Mouse (Mus musculus) lung, embryonic 15.5 days (tissue): ENCODE data around the gene Eef1a1. TPM values are rescaled to one million over a fixed set of nuclear protein-coding genes. Genes with fewer than 3 reads are reported as not detected.
"Not testable (repeated sequence)": the region's sequence is repeated elsewhere in the genome, so short reads cannot be mapped to it uniquely, and the experiment has no call there.

Experiments
- ATAC-seq: fragments of 200-750 bp; cut with Nextera tagmentation; 2 replicates; pipeline ENCODE4 v1.8.0; 2017; ENCODE audit warnings: moderate number of reproducible peaks, borderline replicate concordance; ENCODE audit not compliant: low FRiP score, low TSS enrichment; ENCODE audit errors: extremely low read depth
- H3K27ac ChIP-seq: fragments of 300-500 bp; sonication (generic); 2 replicates; pipeline ENCODE4 v1.5.1; 2015; ENCODE audit warnings: moderate library complexity, mild to moderate bottlenecking, inconsistent platforms
- H3K27me3 ChIP-seq: fragments of 300-500 bp; sonication (generic); 2 replicates; pipeline ENCODE4 v1.6.1; 2015; ENCODE audit warnings: inconsistent platforms
- H3K36me3 ChIP-seq: fragments of 300-500 bp; sonication (generic); 2 replicates; pipeline ENCODE4 v1.6.1; 2015; ENCODE audit warnings: inconsistent platforms
- H3K4me1 ChIP-seq: fragments of 300-500 bp; sonication (generic); 2 replicates; pipeline ENCODE4 v1.6.1; 2015; ENCODE audit warnings: inconsistent platforms
- H3K4me2 ChIP-seq: fragments of 300-500 bp; sonication (generic); 2 replicates; pipeline ENCODE4 v1.6.1; 2015; ENCODE audit warnings: inconsistent platforms, mild to moderate bottlenecking, moderate library complexity
- H3K4me3 ChIP-seq: fragments of 300-500 bp; sonication (generic); 2 replicates; pipeline ENCODE4 v1.5.1; 2015; ENCODE audit warnings: mild to moderate bottlenecking, inconsistent platforms
- H3K9ac ChIP-seq: fragments of 300-500 bp; sonication (generic); 2 replicates; pipeline ENCODE4 v1.6.1; 2015; ENCODE audit warnings: inconsistent platforms
- H3K9me3 ChIP-seq: fragments of 300-500 bp; sonication (generic); 2 replicates; pipeline ENCODE4 v1.6.1; 2016; ENCODE audit warnings: inconsistent platforms
- WGBS: fragments of 180-500 bp; shearing (Covaris S2); methylation state at CpG from one replicate; pipeline ENCODE4 v1.1.7; 2015; 5-methylcytosine and 5-hydroxymethylcytosine counted together
- polyA plus RNA-seq: library from polyadenylated mRNA; unstranded; fragments of >200 nt; fragmentation: Nextera tagmentation; extraction: Ambion mirVana; gene quantifications from 2 replicates; pipeline ENCODE4 v1.2.1, GENCODE M21; 2015

Eef1a1 gene
- polyA plus RNA-seq, 1 experiment from 2014 or later: 4,632 TPM

DNA sequence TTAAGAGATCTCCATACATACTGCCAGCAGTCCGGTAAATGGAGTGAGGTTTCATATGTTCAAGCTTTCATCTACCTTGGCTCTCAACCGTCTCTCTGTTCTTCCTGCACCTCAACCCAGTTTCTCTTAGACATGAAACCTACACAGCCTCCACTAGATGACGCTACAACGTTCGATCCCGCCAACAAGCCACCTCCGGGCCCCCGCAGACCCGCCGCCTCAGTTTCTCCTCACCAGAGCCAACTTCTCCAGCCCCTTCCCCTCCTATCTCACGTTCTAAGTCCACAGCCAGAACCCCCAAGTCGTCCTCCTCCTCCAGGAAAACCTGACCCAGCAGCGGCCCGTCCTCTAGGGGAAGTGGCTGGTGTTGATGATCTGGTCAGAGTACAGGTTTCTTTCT lies 32.7 kb upstream of the Eef1a1 start:
- Histone ChIP-seq H3K27ac (peak overlapping the region; percentile 86; the same call in 1 of the 2 replicates), H3K4me1 (peaks cover 23% of the 10 kb centered on the region), H3K27me3 (no peaks in the 10 kb centered on the region), H3K4me3 (peak overlapping the region; percentile 48), H3K36me3 (no peaks in the 10 kb centered on the region), H3K9ac (peak overlapping the region; percentile 47), H3K4me2 (peak overlapping the region; percentile 91), H3K9me3 (no peaks in the 10 kb centered on the region)
- WGBS: 21% methylated on average over 14 of the region's 14 CpGs
- ATAC-seq: no peak

DNA sequence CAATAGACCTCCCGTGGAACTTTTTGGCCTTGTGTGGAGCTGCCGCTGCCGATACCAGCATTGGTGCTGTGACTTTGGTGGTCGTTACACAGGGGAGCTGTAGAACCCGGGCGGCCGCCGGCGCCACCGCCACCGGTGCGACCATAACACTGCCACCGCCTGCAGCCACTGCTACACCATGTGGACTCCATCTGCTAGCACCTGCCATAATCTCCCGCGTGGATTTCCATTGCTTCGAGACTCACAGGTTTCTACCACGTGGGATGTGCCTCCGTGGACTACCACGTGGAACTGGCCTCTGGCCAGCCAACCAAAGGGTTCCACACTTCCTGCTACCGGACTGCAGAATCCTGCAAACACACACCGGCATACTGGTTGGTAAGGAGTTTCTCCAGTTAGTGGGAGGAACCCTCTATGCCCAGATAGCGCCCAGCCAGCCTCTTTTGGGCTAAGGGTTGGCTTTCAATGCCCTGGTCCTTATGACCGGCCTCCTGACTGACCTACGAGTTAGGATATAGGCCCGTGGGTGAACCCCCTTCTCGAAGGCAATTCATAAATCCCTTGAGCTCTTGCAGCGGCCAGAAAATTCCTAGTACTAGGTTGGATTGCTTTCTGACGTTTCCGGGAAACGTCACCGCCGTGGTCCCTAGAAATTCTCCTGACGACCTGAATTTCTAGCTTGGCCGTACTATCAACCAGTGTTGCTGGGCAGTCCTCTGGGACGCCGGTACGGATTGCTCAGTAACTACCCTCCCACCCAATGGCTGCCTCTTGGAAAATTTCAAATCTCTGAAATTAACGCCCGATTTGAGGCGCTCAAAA lies 32.0 kb upstream of the Eef1a1 start:
- WGBS: 1% methylated on average over 40 of the region's 40 CpGs

DNA sequence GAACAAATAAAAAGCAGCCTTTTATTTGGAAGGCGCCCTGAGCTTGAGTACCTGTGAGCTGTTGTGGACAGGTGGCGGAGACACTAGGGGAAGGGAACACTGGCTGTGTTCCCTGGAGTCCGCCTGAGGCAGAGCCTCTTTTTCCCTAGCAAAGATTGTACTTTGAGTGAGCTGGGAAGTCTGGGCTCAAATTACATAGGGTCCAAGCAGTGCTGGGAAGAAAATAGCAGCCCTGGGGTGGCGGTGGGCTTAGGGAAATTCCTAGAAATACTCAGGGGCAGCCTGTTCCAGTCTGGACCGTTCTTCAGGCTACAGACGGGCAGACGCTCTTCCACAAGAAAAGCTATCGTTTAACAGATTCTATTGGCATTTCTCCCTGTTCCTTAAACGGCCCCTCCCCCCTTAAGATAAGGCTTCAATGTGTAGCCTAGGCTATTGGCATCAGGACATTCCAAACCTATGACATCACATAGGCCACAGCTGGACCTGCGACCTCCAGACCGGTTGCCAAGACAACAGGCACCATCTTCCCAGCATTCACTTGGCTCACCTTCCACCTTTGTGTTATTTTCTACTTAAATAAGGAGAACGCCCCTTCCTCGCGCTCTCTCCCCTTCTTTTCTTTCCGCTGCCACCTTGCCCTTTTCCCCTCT lies 31.3 kb upstream of the Eef1a1 start:
- Histone ChIP-seq H3K36me3 (no peaks in the 10 kb centered on the region), H3K4me3 (peak overlapping the region; percentile 48), H3K9ac (peak overlapping the region; percentile 47; the same call in 1 of the 2 replicates), H3K4me2 (peak overlapping the region; percentile 91), H3K27ac (peak overlapping the region; percentile 86), H3K9me3 (no peaks in the 10 kb centered on the region), H3K4me1 (peaks cover 20% of the 10 kb centered on the region), H3K27me3 (no peaks in the 10 kb centered on the region)
- WGBS: 4% methylated on average over 15 of the region's 15 CpGs
- ATAC-seq: peak; percentile 77

More for the DNA sequence above, 32.0 kb upstream of the Eef1a1 start:
- peak overlapping the region; percentile 48 for H3K4me3 ChIP-seq
- peak overlapping the region; percentile 86 for H3K27ac ChIP-seq
- no peaks in the 10 kb centered on the region for H3K27me3 ChIP-seq
- H3K4me2 ChIP-seq: peak overlapping the region; percentile 91
- no peaks in the 10 kb centered on the region for H3K36me3 ChIP-seq
- no peaks in the 10 kb centered on the region for H3K9me3 ChIP-seq
- peak overlapping the region; percentile 47 for H3K9ac ChIP-seq
- H3K4me1 ChIP-seq: peaks cover 23% of the 10 kb centered on the region
- ATAC-seq: peak; percentile 52; the same call in 1 of the 2 replicates

DNA sequence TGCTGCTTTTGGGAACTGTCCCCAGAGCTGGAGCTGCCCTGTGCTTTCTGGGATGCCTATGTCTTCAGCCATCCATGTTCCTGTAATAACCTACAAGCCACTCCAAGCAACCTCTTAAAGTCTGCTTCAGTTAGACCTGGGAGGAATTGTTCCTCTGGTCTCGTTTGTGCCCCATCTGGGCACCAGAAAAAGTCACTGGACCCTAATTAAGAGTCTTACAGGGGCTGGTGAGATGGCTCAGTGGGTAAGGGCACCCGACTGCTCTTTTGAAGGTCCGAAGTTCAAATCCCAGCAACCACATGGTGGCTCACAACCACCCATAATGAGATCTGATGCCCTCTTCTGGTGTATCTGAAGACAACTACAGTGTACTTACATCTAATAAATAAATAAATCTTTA lies 28.3 kb upstream of the Eef1a1 start:
- not testable (repeated sequence) for H3K4me3 ChIP-seq, H3K27ac ChIP-seq, H3K4me2 ChIP-seq, H3K27me3 ChIP-seq, ATAC-seq, H3K9ac ChIP-seq, H3K36me3 ChIP-seq, H3K9me3 ChIP-seq
- WGBS: 63% methylated on average over 3 of the region's 3 CpGs
- peaks cover 20% of the 10 kb centered on the region for H3K4me1 ChIP-seq

DNA sequence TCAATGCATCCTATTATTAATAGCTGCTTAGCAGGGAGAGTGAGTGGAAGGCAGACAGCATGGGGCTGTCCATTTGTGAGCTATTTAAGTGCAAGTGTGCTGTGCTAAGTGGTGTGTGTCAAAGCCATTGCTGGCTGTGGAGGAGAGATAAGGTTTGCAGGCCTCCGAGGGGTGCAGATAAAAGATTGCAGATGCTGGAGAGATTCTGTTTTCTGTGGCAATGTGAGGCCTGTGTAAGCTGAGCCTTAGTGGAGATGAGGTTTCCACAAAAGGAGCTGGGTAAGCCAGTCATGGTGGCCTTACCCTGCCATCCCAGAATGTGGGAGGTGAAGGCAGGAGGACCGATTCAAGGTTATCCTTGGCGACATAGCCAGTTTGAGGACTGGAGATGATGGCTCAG lies 27.2 kb upstream of the Eef1a1 start:
- no peak overlapping the region for H3K4me3 ChIP-seq
- no peak overlapping the region for H3K9ac ChIP-seq
- ATAC-seq: no peak
- no peak overlapping the region for H3K4me2 ChIP-seq
- 49% methylated on average over 3 of the region's 3 CpGs for WGBS
- no peaks in the 10 kb centered on the region for H3K9me3 ChIP-seq
- no peaks in the 10 kb centered on the region for H3K27me3 ChIP-seq
- H3K4me1 ChIP-seq: peaks cover 14% of the 10 kb centered on the region
- no peak overlapping the region for H3K27ac ChIP-seq
- no peaks in the 10 kb centered on the region for H3K36me3 ChIP-seq

DNA sequence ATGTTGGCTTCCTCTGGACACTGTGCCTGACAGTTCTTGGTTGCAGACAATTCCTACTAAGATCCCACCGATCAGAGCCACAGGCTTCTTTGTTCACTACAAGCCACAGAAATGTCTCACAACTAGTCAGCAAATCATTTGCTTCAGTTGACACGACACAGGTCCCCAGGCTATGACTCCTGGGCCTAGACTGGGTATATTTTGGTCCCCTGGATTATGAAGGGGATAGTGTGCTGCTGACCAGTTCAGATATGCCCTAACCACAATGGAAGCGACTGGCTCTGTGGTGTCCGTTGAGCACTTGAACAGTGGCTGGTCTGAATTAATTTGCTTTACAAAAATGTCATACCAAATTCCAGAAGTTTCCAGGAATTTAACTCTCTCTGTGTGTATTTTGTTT lies 25.7 kb upstream of the Eef1a1 start:
- ATAC-seq: no peak
- no peak overlapping the region for H3K9ac ChIP-seq
- no peaks in the 10 kb centered on the region for H3K36me3 ChIP-seq
- H3K27me3 ChIP-seq: no peaks in the 10 kb centered on the region
- no peaks in the 10 kb centered on the region for H3K9me3 ChIP-seq
- peaks cover under 1% of the 10 kb centered on the region; the same call in 1 of the 2 replicates for H3K4me1 ChIP-seq
- H3K4me2 ChIP-seq: no peak overlapping the region
- 73% methylated on average over 4 of the region's 4 CpGs for WGBS
- H3K27ac ChIP-seq: no peak overlapping the region
- H3K4me3 ChIP-seq: no peak overlapping the region

DNA sequence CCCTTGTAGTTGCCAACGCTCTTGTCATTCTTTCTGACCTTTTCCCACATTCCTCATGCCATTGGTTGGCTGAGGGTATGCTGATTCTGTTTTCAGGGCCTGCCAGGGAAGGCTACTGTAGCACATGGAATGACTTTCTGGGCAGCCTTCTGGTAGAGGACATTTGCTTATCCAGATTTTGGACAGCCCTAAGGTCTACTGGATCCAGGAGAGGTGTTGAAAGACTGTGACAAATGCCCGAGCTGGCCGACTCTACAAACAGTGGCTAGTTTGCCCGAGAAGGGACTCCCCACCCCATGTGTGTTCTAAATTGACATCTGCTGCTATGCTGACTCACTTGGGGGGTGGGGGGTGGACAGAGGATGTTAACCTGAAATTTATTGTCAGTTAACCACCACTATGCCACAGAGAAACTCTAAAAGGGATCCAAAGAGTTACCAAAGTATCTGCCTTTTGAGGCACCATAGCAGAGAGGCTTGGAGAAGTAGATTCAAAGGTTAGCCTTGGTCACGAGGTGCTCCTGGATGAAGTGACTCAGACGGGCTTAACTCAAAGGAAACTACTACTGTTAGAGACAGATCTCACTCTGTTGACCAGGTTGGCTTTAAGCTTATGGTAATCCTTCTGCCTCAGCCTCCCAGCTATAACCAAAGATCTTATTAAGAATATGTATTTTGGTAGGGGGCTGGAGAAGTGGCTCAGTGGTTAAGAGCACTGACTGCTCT lies 25.0 kb upstream of the Eef1a1 start:
- no peaks in the 10 kb centered on the region for H3K27me3 ChIP-seq
- no peak for ATAC-seq
- H3K9me3 ChIP-seq: no peaks in the 10 kb centered on the region
- WGBS: 50% methylated on average over 6 of the region's 6 CpGs
- H3K4me1 ChIP-seq: no peaks in the 10 kb centered on the region
- no peak overlapping the region for H3K9ac ChIP-seq
- no peak overlapping the region for H3K27ac ChIP-seq
- H3K36me3 ChIP-seq: no peaks in the 10 kb centered on the region
- H3K4me3 ChIP-seq: no peak overlapping the region
- H3K4me2 ChIP-seq: no peak overlapping the region

DNA sequence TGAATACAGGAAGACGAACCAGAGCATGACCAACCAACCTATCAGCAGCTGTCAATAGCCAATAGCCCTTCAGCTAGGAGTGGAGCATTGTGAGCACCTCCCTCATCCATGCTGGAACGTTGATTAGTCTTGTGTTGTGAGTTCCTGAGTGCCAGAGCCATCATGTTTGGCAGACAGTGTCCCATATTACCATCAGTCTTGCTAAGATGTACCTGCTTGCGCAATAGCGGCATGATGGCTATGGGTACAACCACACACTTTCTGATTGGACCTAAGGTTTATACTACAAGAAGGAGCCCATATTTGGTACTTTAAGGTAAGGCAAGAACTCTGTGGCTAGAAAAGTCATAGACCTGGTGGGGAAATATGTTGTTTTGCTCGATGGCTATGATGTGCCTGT lies 22.8 kb upstream of the Eef1a1 start:
- Histone ChIP-seq H3K27ac (no peak overlapping the region), H3K9me3 (no peaks in the 10 kb centered on the region), H3K36me3 (no peaks in the 10 kb centered on the region), H3K27me3 (no peaks in the 10 kb centered on the region), H3K4me1 (no peaks in the 10 kb centered on the region), H3K4me3 (no peak overlapping the region), H3K9ac (no peak overlapping the region), H3K4me2 (no peak overlapping the region)
- ATAC-seq: no peak
- 89% methylated on average over 5 of the region's 5 CpGs for WGBS

DNA sequence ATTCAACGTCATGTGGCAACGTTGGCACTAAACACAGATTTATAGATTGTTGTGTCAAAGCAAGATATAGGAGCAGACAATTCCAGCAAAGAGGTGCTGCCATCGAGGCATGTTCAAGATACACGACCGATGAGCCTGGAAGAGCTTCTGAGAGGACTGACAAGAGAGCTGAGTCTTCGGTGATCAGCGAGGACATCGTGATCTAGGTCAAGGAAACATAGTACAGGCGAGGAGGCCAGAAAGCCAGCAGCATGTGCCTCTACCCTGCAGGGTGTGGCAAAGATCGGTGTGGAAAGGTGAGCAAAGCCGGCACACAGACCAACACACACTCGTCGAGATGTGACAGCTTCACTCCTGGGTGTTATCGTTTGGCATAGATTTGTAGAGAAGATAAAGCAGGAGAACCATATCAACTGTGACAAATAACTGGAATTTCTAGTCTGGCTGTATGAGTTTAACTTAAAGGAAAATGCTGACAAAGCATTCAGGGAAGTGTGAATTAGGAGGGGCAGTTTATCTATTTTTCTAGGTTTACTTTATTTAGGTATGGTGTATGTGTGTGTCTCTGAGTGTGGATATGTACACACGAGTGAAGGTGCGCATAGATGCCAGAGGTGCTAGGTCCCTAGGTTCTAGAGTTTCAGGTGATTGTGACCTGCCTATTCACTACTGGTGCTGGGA lies 19.3 kb upstream of the Eef1a1 start:
- H3K9ac ChIP-seq: no peak overlapping the region
- peaks cover 3% of the 10 kb centered on the region; the same call in 1 of the 2 replicates for H3K4me1 ChIP-seq
- H3K27ac ChIP-seq: no peak overlapping the region
- no peak overlapping the region for H3K4me3 ChIP-seq
- H3K9me3 ChIP-seq: no peaks in the 10 kb centered on the region
- no peaks in the 10 kb centered on the region for H3K36me3 ChIP-seq
- H3K27me3 ChIP-seq: no peaks in the 10 kb centered on the region
- WGBS: 76% methylated on average over 16 of the region's 16 CpGs
- no peak for ATAC-seq
- no peak overlapping the region for H3K4me2 ChIP-seq

DNA sequence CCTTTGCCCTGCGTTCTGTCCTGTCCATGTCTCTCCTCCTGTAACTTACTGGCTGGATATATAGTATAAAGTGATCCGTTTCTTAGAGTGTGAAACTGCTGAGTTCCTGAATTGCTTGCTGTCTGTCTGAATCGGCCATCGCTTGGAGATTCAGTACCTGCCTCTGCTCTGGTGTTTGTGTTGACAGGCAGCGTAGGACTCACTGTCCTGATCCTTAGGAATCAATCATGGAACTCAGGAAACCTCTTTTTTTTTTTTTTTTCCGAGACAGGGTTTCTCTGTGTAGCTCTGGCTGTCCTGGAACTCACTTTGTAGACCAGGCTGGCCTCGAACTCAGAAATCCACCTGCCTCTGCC lies 17.7 kb upstream of the Eef1a1 start:
- Histone ChIP-seq H3K4me1 (peaks cover 8% of the 10 kb centered on the region; the same call in 1 of the 2 replicates), H3K4me3 (no peak overlapping the region), H3K27ac (no peak overlapping the region), H3K27me3 (no peaks in the 10 kb centered on the region), H3K4me2 (no peak overlapping the region), H3K9ac (no peak overlapping the region), H3K9me3 (no peaks in the 10 kb centered on the region), H3K36me3 (no peaks in the 10 kb centered on the region)
- no peak for ATAC-seq
- 69% methylated on average over 7 of the region's 7 CpGs for WGBS

DNA sequence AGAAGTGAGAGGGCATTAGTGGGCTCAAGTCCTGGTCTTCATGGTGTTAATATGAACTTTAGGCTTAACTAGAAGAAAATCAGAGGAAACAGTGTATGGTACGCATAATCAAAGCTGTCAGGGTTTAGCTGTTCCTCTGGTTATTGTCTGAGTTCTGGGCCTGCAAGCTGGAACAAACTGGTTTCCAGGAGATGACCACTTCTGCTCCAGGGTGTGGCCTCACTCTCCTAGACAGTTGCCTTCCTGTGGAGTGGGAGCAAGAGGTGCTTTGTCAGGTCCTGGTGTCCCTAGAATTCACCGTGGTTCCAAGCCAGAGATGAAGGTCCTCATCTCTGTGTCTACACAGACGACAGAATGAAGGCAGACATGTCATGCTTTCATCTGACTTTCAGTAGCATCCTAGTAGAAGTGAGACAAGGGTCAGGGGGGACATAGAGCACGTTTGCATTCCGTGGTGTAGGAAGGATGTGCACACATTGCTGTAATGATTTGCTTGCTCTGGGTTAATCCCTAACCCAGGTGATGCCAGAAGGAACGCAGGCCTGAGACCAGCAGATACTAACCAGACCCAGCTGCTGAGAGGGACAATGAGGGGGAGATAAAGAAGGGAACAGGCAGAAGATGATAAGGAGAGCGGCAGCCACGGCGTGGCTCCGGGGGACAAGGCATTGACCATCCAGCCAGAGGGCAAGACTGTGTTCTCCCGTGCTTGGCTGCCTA lies 17.2 kb upstream of the Eef1a1 start:
- H3K9ac ChIP-seq: no peak overlapping the region
- no peaks in the 10 kb centered on the region for H3K9me3 ChIP-seq
- H3K27me3 ChIP-seq: no peaks in the 10 kb centered on the region
- H3K4me3 ChIP-seq: no peak overlapping the region
- H3K36me3 ChIP-seq: no peaks in the 10 kb centered on the region
- no peak overlapping the region for H3K27ac ChIP-seq
- ATAC-seq: no peak
- WGBS: 29% methylated on average over 11 of the region's 11 CpGs
- H3K4me1 ChIP-seq: peaks cover 8% of the 10 kb centered on the region; the same call in 1 of the 2 replicates
- H3K4me2 ChIP-seq: no peak overlapping the region
